Mouse (Mus musculus) brain, embryonic 14.5 days (tissue): ENCODE measurements around the gene Fcer1a.

Experiments used
- CTCF ChIP-seq: fragments of 200-500 bp; IDR thresholded peaks from 2 replicates; pipeline ENCODE4 v1.5.1; 2012; ENCODE audit warnings: inconsistent platforms, mild to moderate bottlenecking, moderate library complexity, borderline replicate concordance; ENCODE audit not compliant: insufficient read depth, insufficient read length; ENCODE audit errors: extremely low read depth
- POLR2A ChIP-seq: fragments of 200-500 bp; IDR thresholded peaks from 2 replicates; pipeline ENCODE4 v1.6.1; 2012; ENCODE audit warnings: mild to moderate bottlenecking, inconsistent platforms, borderline replicate concordance; ENCODE audit not compliant: poor library complexity, insufficient read depth, insufficient read length, severe bottlenecking; ENCODE audit errors: extremely low read depth

DNA sequence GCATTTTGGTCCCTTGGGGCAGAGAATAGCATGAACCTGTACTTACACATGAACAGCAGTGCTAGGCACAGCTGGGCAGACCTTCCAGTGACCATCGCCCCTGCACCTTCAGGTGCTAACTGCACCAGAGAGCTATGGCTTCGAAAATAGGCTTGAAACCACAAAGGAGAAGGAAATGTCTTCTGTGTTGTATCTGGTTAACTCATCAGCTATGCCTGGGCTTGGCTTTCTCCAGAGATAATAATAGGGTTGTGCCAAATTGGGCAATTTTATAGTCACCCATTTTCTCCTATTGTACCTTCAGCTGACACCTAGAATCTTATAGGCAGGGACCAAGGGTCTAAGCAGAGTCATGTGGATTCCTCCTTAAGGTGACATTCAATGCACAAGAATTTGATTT is at the start of gene Fcer1a:
- no peak for TF ChIP-seq POLR2A
- TF ChIP-seq CTCF: no peak
